Mouse (Mus musculus): ENCODE results near the gene Trip11. TPM values are rescaled to one million over a fixed set of nuclear protein-coding genes. Genes with fewer than 3 reads are reported as not detected.
"Not testable (repeated sequence)": the region's sequence is repeated elsewhere in the genome, so short reads cannot be mapped to it uniquely, and the experiment has no call there.

Trip11 gene
- total and polyA plus RNA-seq, 3 experiments, result 5.1 to 12.8 (median 10.4) TPM

GRCm38 (mm10) chr12:101957079-101957941 is 44.2 kb upstream of the Trip11 start:
- no peak overlapping the region for H3K27ac ChIP-seq (ENCODE audit: insufficient read depth, low read depth)
- dilution Hi-C loops (cut with MboI; ENCODE audit: extremely low pct_ligation_motif_present, extremely low pct_unique_long_range_greater_than_20kb, low sequenced_read_pairs), result no loop called here
- peaks cover 4% of the 10 kb centered on the region for H3K9me3 ChIP-seq (replicated peaks; ENCODE audit: low read length)
- DNase-seq (ENCODE audit: extremely low read depth), result no peak
- peak overlapping the region; percentile 88 to 96 (median 92) for H3K4me3 ChIP-seq (replicated peaks in 1 of 3; ENCODE audit: low read depth in 2 of 3, low read length in 2 of 3, poor library complexity in 1 of 3)
- peak overlapping the region; percentile 89 for H3K4me2 ChIP-seq (ENCODE audit: insufficient read depth, low read depth, poor library complexity, severe bottlenecking)
- peaks cover 4% of the 10 kb centered on the region for H3K79me2 ChIP-seq (replicated peaks; ENCODE audit: control insufficient read depth, extremely low read depth, insufficient read depth, poor library complexity, severe bottlenecking)
- peaks cover 8 to 31% of the 10 kb centered on the region in 2 experiments; a peak in 3 of 4 replicates for H3K4me1 ChIP-seq (ENCODE audit: control insufficient read depth in 1 of 2, insufficient read depth in 2 of 2)
- peaks cover 0 to 9% of the 10 kb centered on the region in 2 experiments for H3K36me3 ChIP-seq (replicated peaks in 1 of 2; ENCODE audit: control insufficient read depth in 1 of 2, insufficient read depth in 1 of 2, low read length in 1 of 2)
- no peaks in the 10 kb centered on the region for H3K27me3 ChIP-seq (replicated peaks)
- in situ Hi-C loops (cut with MboI; ENCODE audit: low pct_ligation_motif_present, low pct_unique_long_range_greater_than_20kb, low sequenced_read_pairs), result no loop called here
- H3K9ac ChIP-seq (ENCODE audit: insufficient read depth, low read depth), result peak overlapping the region; percentile 74
- no peak for TF ChIP-seq BHLHE40 (IDR thresholded peaks at IDR 0.05; ENCODE audit: low read depth, low read length)
- no peak for TF ChIP-seq PAX5 (IDR thresholded peaks at IDR 0.05; ENCODE audit: low read length)
- TF ChIP-seq ZNF384 (IDR thresholded peaks at IDR 0.05; ENCODE audit: low read depth, low read length), result no peak
- TF ChIP-seq MEF2A (IDR thresholded peaks at IDR 0.05; ENCODE audit: borderline replicate concordance, low read depth, low read length), result no peak
- no peak for TF ChIP-seq JUND (conservative IDR thresholded peaks at IDR 0.05; ENCODE audit: low read depth, low read length)
- no peak for TF ChIP-seq RCOR1 (conservative IDR thresholded peaks at IDR 0.05; ENCODE audit: low read depth, low read length)
- TF ChIP-seq MXI1 (IDR thresholded peaks at IDR 0.05; ENCODE audit: low read depth, low read length), result no peak
- no peak for TF ChIP-seq NRF1 (IDR thresholded peaks at IDR 0.05; ENCODE audit: low read depth, low read length)
- no peak for TF ChIP-seq CTCF (conservative IDR thresholded peaks at IDR 0.05 in 1 of 2, IDR thresholded peaks at IDR 0.05 in 1 of 2; ENCODE audit: low read depth in 2 of 2, low read length in 2 of 2)
- no peak for TF ChIP-seq GABPA (IDR thresholded peaks at IDR 0.05; ENCODE audit: insufficient replicate concordance, low read depth, low read length)
- no peak for TF ChIP-seq ZKSCAN1 (IDR thresholded peaks at IDR 0.05; ENCODE audit: borderline replicate concordance, low read depth, low read length)
- TF ChIP-seq USF2 (conservative IDR thresholded peaks at IDR 0.05; ENCODE audit: low read depth, low read length), result no peak
- TF ChIP-seq ZC3H11A (IDR thresholded peaks at IDR 0.05; ENCODE audit: low read depth, low read length), result no peak
- no peak for TF ChIP-seq ETS1 (conservative IDR thresholded peaks at IDR 0.05; ENCODE audit: low read depth, low read length)
- no peak for TF ChIP-seq USF1 (IDR thresholded peaks at IDR 0.05; ENCODE audit: low read depth, low read length)
- TF ChIP-seq HCFC1 (IDR thresholded peaks at IDR 0.05; ENCODE audit: low read depth, low read length), result no peak
- no peak for TF ChIP-seq POLR2AphosphoS2 (IDR thresholded peaks at IDR 0.05; ENCODE audit: low read depth, low read length)

GRCm38 (mm10) chr12:101955821-101956220 is 42.8 kb upstream of the Trip11 start:
- H3K4me1 ChIP-seq (ENCODE audit: control insufficient read depth in 1 of 2, insufficient read depth in 2 of 2), result peaks cover 8 to 31% of the 10 kb centered on the region in 2 experiments; a peak in 3 of 4 replicates
- H3K27ac ChIP-seq (ENCODE audit: insufficient read depth, low read depth); H3K27me3 ChIP-seq (replicated peaks): not testable (repeated sequence)

More at GRCm38 (mm10) chr12:101955821-101956220, 42.8 kb upstream of the Trip11 start:
- in situ Hi-C loops (cut with MboI; ENCODE audit: low pct_ligation_motif_present, low pct_unique_long_range_greater_than_20kb, low sequenced_read_pairs); DNase-seq (ENCODE audit: extremely low read depth); H3K9me3 ChIP-seq (replicated peaks; ENCODE audit: low read length); H3K9ac ChIP-seq (ENCODE audit: insufficient read depth, low read depth); H3K79me2 ChIP-seq (replicated peaks; ENCODE audit: control insufficient read depth, extremely low read depth, insufficient read depth, poor library complexity, severe bottlenecking); H3K4me2 ChIP-seq (ENCODE audit: insufficient read depth, low read depth, poor library complexity, severe bottlenecking); H3K4me3 ChIP-seq (replicated peaks in 1 of 3; ENCODE audit: low read depth in 2 of 3, low read length in 2 of 3, poor library complexity in 1 of 3); dilution Hi-C loops (cut with MboI; ENCODE audit: extremely low pct_ligation_motif_present, extremely low pct_unique_long_range_greater_than_20kb, low sequenced_read_pairs): not testable (repeated sequence)
- H3K36me3 ChIP-seq (replicated peaks in 1 of 2; ENCODE audit: control insufficient read depth in 1 of 2, insufficient read depth in 1 of 2, low read length in 1 of 2), result peaks cover 0 to 18% of the 10 kb centered on the region in 2 experiments
